Mouse (Mus musculus): ENCODE results near the gene Slc39a11.

The Slc39a11 gene

DNA sequence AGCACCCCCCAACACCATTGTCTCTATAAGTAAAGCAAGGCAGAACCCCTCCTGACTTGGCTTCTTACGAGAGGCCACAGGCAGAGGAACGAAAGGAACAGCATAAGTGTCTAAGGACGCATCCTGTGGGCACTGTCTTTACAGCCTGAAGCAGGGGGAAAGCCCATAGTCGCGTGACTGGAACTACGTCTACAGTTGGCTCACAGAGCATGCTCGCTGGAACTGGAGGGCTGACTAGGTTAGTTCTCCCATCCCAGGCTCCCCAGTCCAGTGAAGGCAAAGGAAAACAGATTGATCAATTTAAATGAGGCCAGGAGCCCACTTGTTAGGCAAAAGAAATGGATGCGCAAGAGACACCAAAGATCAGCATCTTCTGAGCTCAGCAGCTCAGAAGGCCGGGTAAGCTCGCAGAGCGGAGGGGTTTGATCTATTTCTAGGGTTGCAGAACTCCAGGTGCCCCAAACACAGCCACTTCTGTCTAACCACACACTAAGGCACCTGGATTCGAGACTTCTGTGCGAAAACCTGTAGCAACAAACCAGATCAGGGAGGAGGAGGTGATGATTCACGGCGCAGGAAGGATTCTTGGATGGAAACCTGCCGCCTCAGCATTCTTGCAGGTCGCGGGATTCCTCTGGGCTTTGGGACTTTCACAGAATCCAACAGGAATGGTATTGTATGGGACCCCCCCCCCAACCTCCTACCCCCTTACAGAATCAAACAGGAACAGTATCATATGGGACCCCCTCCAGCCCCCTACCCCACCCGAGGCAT lies 453.5 kb downstream of the Slc39a11 start:
- no peak for DNase-seq (ENCODE audit: low spot score in 2 of 2)

All from urinary bladder, adult 18-20 months (tissue).